Mouse (Mus musculus) gastrocnemius, postnatal 14 days (tissue): ENCODE measurements around the gene Scaf11. TPM values are rescaled to one million over a fixed set of nuclear protein-coding genes. Genes with fewer than 3 reads are reported as not detected.
A peak's percentile ranks its signal among the peaks of the same experiment; 100 is the strongest.
"Not testable (repeated sequence)": the region's sequence is repeated elsewhere in the genome, so short reads cannot be mapped to it uniquely, and the experiment has no call there.

ENCODE experiments used
- DNase-seq: peaks from one replicate; pipeline ENCODE4 v3.0.0; 2021; ENCODE audit warnings: mixed read lengths
- intact Hi-C: fragments of 180-260 bp; cut with DNase I; formaldehyde crosslinking; loops from one replicate; pipeline ENCODE4 v1.15.1; 2025; ENCODE audit warnings: low total_unique reads
- total RNA-seq, 2 experiments: library from RNA; stranded (reverse); gene quantifications; 2 replicates each; pipeline ENCODE4 v1.2.3; 2021

Scaf11 gene
- total RNA-seq, 2 experiments from 2014 or later: 32.5 to 34.2 TPM

DNA sequence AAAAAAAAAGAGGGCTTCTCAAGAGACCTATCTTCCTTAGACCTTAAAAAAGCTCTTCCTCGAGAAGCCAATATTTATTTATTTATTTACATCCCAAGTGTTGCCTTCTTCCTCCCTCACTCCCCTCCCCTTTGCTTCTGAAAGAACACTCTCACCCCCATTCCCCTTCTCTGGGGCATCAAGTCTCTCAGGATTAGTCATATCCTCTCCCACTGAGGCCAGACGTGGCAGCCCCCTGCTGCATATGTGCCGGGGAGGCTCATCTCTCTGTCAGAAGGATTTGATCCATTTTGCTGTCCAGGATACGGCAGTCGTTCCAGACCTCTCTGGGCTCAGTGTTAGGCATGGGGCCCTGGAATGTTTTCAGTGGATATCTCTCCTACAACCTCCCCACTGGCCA is 7.2 kb upstream of the Scaf11 start:
- no peak for DNase-seq
- intact Hi-C loops: no loop called here

DNA sequence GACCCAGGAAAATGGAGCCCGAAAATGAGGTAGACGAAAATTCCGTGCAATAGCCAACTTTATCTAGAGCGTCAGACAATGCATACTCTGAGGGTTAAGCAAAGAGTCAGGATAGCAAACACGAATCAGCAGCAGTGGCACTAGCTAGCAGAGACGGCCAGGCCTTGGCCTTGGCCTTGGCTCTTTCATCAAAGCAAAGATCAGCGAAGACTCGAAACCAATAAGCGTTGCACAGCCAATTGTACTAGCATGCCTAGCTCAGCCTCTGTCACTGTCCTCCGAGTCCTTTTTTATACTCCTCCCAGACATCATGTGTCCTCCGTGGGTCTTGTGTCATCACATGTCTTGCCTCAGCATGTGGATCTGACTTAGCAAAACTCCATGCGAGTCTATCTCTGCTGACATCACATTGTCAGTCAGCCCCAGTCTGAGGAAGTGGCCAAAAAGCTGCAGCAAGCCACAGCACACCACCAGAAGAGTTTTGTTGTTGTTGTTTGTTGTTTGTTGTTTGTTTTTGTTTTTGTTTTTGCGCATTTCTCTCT is 5.8 kb upstream of the Scaf11 start:
- no peak for DNase-seq
- intact Hi-C loops: no loop called here

GRCm38 (mm10) chr15:96465076-96465475 is 4.4 kb upstream of the Scaf11 start:
- intact Hi-C loops: no loop called here
- no peak for DNase-seq

DNA sequence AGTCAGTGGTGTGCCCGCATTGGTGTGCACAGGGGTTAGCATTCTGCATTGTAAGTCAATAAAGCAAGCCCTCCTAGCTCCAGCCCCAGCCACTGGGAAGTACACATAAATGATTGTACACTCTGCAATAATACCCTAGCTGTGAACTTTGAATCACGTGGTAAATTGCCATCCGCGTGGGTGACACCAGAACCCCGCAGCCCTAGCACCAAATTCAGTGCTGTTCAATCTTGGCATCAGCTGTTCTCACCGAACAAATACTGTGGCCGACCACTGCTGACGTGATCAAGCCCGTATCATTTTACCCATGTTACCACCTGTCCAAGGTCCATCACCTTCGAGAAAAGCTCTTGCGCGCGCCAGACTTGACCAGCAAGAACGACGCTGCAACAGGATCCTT is 3.2 kb upstream of the Scaf11 start:
- intact Hi-C loops: no loop called here
- DNase-seq: no peak

- intact Hi-C loops: no loop called here
- no peak for DNase-seq
These were observed 2.0 kb upstream of the Scaf11 start for GRCm38 (mm10) chr15:96462611-96463010.

DNA sequence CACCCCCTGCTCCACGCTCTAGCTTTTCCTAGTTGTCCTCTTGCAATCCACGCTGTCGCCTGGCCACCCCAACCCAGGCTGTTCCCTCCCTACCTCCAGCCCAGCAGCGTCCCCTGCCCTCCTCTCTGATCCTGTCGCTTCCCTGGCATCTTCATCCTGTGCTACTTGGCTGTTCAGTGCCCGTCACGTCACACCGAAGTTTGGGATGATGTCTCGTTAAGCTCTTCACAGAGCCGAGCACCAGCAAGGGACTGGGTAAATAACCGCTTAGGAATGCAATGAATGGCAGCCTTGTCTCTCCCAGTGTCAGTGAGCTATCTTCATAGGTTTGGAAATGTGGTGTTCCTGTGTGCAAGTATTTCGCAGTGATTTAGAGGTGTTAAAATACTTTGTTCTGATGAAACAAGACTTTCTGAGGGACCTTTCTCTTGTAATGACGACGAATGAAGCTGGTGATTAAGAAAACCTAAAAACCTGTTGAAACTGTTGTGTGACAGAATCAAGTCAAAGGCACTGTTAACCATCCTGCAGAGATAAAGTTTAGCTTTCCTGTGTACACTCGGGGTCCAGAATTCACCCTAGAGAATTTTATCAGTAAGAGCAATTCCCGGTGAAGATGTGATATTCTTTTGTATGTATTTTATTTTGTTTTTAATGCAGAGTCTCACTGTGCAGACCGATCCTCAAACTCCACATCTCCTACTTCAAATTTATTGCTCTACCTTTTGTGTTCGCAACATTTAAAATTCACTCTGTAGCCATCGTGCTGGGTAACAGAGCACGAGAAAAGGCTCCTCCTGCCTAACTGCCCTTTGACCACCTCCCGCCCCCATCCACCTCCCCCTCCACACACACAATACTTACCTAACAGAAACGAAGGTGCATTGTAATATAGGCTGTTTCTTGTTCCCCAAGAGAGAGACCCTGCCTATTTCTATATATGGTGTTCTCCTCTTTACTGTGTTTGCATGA is 1.2 kb upstream of the Scaf11 start:
- no peak for DNase-seq
- intact Hi-C loops: no loop called here

DNA sequence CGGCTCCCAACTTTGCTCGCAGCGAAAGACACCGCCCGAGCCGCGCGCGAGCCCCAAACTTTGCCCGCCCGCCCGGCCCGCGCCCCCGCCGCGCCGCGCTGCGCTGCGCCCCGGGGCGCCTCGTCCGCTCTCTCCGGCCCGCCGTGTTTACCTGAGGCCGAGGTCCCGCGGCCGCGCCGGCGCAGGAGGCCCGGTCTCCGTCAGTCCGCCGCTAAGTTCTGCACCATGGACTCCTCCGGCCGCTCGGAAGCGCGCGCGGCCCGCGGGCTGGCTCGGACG is 253 bp downstream of the Scaf11 start:
- no peak for DNase-seq
- intact Hi-C loops: no loop called here

DNA sequence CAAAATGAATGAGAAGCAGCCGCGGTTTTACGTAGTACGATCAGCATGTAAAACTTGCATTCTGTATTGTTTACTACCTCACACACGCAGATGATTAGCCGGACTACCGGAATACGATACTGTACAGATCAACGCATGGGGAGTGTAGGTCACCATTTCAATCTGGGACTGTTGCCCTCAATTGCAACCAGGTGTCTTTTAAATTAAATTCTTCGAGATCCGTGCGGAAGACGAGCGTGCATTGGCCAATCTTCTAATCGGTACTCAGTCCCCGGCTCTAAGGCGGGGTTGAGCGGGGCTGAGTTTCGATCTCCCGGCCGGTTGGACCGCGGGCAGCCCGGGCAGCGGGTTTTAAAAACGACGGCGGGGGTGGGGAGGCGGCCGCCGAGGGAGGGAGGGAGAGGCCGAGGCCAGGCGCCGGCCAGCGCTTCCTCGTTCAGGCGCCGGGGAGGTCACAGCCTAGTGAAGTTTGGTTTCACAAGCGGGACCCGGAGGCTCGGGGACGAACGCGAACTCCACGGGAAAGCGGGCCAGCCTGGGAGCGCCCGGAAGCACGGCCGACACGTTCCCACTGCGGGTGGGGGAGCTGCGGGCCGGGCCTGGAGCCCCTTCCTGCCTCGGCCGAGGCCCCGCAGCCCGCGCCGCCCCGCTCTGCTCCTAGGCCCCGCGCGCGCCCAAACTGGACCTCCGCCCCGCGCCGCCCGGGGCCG is 747 bp downstream of the Scaf11 start:
- peak; percentile 64 for DNase-seq
- intact Hi-C loops: no loop called here

DNA sequence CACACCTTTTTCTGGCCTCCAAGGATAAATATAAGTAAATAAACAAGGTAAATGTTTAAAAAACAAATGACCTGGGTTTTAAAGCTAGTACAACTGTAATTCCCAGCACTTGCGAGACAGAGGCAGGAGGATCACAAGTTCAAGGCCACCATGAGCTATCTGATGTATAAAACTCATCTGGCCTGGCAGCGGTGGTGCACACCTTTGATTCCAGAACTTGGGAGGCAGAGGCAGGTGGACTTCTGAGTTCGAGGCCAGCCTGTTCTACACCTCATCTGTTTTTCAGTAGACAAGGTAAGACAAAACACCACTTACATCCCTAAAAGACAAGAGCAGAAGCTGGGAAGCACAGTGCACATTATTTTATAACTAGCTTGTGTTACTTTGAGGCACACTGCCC is 2.4 kb downstream of the Scaf11 start:
- intact Hi-C loops: no loop called here
- DNase-seq: no peak

DNA sequence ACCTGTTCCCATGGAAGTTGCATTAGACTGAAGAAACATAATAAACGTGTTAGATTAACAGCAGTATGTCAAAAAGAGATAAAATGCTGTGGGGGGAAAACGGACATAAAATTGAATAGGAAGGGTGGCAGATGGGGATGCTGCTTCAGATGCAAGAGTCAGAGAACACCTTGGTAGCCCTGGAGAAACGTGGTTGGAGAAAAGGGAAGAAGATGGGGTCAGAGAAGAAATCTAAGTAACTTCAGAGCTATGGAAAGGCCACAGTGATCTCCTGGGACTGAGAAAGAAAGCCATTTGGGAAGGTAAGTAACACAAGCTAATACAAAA is 3.3 kb downstream of the Scaf11 start:
- DNase-seq: no peak
- intact Hi-C loops: no loop called here

DNA sequence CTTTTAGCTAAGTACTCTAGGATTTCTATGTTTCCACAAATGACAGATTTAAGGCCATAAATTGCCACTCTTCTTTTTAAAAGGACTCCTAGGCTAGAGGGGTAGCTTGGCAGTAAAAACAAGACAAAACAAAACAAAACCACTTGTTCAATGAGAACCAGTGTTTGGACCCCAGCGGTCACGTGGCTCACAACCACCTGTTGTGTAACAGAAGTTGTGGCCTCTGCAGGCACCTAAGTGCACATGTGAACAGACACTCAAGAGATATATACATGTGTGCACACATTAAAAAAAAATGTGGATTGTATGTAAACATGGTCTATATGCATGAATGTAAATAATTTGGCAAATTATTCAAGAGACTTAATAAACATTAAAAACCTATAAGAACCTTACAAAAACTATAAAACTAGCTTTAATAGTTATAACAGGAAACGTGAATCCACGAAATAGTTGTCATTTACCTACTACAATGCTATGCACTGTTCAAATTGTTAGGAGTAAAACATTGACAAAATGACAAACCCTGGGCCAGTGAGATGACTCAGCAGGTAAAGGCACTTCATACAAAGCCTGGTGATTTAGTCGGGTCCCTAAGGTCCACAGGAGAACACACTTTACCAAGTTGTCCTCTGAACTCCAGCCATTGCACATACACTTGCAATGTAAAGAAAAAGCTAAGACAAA is 3.8 kb downstream of the Scaf11 start:
- DNase-seq: no peak
- intact Hi-C loops: no loop called here

- intact Hi-C loops: no loop called here
- DNase-seq: no peak
These were observed 4.9 kb downstream of the Scaf11 start for GRCm38 (mm10) chr15:96455595-96456214.

- DNase-seq: no peak
- intact Hi-C loops: no loop called here
These were observed 7.3 kb downstream of the Scaf11 start for GRCm38 (mm10) chr15:96453346-96453745.

DNA sequence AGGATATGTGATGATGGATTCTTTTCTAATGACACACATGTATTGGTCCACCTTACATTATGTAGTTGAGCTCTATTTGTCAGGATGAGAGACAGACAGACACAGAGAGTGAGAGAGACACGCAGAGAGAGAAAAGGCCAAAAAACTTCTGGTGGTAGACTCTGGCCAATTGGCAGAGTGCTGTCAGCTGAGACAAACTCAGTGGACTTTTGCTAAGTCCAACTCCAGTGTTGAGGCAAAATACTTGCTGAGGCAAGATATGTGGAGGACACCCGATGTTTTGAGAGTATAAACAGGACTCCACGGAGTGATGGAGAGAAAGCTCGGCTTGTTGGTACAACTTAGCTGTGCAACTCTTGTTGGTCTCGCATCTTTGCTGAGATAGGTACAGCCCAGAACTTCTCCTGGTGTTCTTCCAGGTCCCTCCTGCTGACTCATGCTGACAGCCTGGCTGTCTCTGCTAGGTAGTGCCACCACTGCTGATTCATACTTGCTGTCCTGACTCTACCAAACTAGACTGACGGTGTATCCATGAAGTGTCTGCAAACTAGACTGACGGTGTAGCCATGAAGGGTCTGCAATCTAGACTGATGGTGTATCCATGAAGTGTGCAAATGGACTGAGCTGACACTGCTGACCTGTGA is 11.9 kb downstream of the Scaf11 start:
- no peak for DNase-seq
- intact Hi-C loops: no loop called here

GRCm38 (mm10) chr15:96446785-96447184 is 13.9 kb downstream of the Scaf11 start:
- no peak for DNase-seq
- intact Hi-C loops: no loop called here

GRCm38 (mm10) chr15:96441480-96441879 is 19.2 kb downstream of the Scaf11 start:
- intact Hi-C loops, DNase-seq: not testable (repeated sequence)

- DNase-seq: no peak
- intact Hi-C loops: no loop called here
These were observed 26.4 kb downstream of the Scaf11 start for GRCm38 (mm10) chr15:96434202-96434601.

GRCm38 (mm10) chr15:96419920-96420319 is 40.7 kb downstream of the Scaf11 start:
- intact Hi-C loops: no loop called here
- DNase-seq: no peak

DNA sequence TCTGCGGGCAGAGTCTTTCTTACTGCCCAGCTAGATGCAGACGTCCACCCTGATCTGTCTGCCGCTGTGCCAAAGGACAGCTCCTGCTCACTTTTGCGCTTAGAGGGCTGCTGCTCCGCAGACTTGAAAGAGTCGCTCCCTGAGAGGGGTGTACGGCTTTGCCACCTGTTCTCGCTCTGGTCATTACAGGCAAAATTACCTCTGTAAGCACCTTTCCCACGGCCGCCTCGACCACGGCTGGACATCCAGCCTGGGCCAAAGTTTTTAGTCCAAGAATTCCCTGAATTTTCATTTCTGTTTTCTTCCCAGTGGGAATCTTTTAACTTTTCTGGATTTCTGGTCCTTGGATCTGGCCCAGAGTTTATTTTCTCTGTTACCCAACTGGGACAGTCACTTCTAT is 42.5 kb downstream of the Scaf11 start:
- no peak for DNase-seq
- intact Hi-C loops: no loop called here
